Mouse (Mus musculus) spleen, postnatal 36 days (tissue): ENCODE data around the gene Pagr1a.

Experiments used
- DNase-seq, 2 experiments: peaks; one replicate each; pipeline ENCODE4 v3.0.0; 2022; ENCODE audit warnings: low spot score in 2 of 2, mixed read lengths in 1 of 2

Gene Pagr1a

DNA sequence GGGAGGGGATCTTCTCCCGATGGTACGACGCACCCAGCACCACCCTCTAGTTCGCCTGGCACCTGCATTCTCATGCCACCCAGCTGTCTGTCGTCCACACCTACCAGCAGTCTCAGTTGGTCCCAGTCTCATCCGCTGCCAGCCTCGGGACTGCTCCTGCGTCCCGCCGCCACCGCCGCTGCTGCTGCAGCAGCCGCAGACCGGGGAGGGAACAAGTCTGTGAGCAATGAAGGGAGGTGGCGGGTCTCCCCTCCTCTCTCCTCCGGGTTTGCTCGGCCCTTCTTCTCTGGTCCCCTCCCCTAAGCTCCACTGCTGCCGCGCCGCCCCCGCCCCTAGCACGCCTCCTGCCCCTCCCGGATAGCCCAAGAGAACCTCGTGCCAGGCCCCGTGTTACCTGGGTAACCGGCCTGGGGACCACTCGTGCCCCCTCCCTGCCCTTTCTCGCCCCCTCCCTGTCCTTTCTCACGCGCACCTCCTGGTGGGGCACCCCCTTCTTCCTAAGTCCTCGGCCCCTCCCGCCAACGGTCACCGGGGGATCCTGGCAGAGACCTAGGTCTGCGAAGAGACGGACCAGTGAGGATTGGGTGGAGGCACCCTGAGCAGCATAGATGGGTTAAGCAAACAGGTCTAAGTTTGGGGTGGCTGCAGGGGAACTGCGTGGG is 3.9 kb upstream of the Pagr1a start, which contains the start of the genes Gm42742 and Prrt2:
TSS of gene Gm42742 (minus strand) at position 197 of the 662 bp plus-strand sequence.
TSS of gene Prrt2 (minus strand) at position 311 of the 662 bp plus-strand sequence.
- DNase-seq, result peak in 1 of 2 experiments; percentile 51

GRCm38 (mm10) chr7:127020491-127020890 is 3.3 kb upstream of the Pagr1a start:
- DNase-seq, result no peak

DNA sequence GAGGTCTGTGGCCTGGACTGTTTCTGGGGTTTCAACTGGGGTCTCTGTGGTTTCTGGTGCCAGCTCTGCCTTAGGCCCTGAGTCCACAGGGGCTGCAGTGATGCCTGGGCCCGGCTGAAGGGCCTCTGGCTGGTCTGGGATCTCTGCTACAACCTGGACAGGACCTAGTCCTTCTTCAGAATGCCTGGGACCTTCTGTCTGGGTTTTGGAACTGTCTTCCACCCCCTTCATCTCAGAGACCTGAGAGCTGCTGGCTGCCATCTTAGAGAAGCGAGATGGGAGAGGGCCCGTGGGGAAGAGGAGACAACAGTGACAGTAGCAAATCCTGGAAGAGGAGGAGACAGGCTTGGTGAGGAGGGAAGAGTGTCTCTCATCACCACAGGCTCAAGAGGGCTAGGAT is 2.9 kb upstream of the Pagr1a start:
- no peak for DNase-seq

- DNase-seq, result no peak
Measured at GRCm38 (mm10) chr7:127019306-127019960, 2.3 kb upstream of the Pagr1a start.

DNA sequence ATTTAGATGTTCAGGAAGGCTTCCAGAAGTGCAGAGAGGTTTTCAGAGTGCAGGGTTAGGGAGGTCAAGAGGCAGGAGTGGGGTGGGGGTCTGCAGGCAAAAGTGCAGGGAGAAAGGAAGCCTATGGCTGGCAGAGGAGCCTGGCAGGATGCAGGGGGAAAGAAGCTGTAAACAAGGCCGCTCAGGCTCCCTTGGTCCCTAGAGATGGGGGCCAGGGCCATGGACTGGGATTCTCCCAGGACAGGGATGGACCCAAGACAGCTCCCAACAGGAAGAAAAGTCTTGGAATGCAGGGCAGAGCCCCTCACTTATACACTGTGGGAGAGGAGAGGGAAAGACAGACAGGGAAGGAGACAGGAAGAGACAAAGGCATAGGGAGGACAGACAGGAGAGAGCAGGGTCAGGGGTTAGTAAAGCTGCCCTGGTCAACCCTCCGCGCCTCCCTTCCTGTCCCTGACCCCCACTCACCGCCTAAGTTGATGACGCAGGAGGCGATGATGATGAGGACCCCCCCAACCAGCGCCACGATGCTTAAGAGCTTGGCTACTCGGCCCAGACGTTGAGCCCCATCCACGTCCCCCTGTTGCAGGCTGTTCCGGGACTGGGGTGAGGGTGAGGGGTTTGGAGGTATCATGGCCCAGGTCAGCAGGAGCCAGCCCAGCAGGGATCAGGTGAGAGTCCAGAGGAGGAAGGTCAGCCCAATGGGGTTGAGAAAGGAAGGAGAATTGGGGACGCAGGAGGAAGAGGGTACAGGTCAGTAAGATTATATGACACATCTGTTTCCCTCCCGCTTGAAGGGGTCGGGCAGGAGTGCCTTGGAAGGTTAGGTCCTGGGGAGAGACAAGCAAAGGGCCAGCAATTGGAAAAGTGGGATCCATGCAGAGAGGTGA is 1.5 kb upstream of the Pagr1a start:
- no peak for DNase-seq

DNA sequence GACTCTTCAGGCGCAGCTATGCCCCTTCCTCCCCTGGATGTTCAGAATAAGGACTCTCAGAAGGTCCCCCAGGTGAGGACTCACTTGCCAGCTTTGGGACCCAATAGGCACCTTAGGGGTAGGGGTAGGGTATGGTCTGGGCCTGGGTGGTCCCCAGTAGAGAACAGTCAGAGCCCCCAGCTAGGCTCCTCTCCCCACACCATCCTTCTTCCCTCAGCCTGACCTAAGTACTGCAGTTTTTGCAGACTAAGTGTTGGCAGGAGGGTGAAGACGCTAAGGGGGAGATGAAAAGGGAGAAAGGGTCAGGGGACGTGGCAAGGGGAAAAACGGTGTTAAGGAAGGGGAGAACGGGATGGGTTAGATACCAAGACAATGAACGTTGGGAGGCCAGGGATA is 796 bp upstream of the Pagr1a start:
- DNase-seq, result no peak

DNA sequence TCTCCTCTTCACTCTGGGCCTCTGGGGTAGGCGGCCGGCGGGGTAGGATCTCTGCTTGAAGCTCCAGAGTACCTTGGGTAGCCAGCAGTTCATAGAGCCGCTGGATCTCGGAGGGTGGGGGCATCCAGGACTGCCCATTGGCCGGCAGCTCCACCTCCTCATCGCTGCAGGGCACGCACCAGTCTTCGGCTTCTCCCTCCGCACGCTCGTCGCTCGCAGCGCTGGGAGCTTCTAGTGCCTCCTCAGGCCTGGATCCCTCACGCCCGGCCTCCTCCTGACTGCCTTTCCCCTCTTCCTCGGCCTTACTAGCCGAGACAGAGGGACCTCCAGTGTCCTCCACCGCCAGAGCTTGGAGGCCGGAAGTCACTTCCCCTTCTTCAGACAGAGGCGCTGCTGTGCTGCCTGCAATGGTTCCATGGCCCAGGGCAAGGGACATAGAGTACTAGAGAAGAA is 640 bp downstream of the Pagr1a start:
- DNase-seq, result no peak

- no peak for DNase-seq
Measured at GRCm38 (mm10) chr7:127016481-127016485, 869 bp downstream of the Pagr1a start, which contains the start of gene Pagr1b. Gene Pagr1b, minus strand, starts transcription at chr7:127016484.

DNA sequence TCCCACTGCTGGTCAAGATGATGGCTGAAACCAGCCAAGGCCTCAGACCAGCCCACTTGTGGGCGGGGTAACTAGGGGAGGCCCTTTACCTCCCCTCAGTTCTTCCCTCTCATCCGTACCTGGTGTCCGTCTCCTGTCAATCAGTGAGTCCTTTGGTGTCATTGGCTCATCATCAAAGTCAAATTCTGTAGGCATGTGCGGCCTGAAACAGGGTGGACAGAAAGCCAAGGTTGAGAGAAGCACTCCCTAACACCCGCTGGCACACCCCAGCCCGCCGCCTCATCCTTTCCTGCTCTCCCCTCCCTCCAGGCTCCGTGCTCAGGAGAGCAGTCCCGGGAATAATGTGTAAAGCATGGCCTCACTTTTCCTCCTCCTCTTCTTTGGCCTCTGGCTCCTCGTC is 1.1 kb downstream of the Pagr1a start:
- DNase-seq, result peak; percentile 54 to 66

DNA sequence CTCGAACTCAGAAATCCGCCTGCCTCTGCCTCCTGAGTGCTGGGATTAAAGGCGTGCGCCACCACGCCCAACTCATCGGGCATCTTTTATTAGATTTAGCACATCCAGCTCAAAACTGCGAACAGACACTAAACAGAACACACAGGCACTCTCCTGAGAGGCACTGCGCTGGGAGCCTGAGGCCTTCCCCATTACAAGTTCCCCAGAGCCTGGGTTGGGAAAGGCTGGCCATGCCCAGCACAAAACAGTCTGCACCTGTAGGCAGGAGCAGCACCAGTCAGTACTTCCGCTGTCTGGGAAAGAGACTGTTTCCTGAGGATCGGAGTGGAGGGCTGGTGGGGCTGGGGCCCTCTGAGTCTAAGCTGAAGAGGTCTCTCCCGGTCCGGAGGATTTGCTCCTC is 2.2 kb downstream of the Pagr1a start:
- no peak for DNase-seq

DNA sequence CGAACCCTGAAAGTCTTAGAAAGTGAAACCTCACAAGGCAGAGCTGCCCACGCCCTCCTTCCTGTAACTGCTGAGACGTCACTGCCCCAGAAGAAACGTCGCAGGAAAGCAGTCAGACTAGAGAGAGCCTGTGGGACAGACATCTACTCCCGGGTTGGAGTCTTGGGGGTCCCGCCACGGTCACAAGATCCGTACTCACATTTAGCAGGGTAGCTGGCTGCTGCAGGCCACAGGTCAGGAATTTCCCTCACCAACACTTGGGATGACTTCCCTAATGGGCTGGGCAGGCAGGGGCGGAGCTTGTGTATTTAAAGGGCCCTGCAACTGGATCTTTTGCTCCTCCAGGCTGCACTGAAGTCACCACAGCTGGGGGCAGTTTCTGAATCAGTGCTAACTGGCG is 2.8 kb downstream of the Pagr1a start, which contains the start of gene Mvp:
TSS of gene Mvp (minus strand) at position 302 of the 400 bp plus-strand sequence.
- DNase-seq, result peak; percentile 66 to 73

GRCm38 (mm10) chr7:127013385-127013784 is 3.8 kb downstream of the Pagr1a start:
- no peak for DNase-seq

DNA sequence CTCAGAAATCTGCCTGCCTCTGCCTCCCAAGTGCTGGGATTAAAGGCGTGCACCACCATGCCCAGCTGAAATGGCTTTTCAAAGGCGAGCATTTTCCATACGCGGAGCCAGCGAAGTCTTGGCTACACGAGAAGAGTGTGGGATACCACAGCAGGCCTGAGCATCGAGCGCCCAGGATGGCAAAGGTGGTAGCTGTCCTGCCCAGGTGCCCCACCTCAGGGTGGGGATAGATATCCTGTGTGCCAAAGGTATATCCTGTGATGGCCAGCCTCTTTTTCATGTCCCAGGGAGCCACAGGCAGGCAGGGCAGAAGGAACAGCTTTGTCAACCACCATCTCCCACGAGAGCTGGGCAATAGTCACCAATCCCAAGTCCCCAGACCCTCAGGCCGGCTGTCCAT is 4.3 kb downstream of the Pagr1a start:
- no peak for DNase-seq

DNA sequence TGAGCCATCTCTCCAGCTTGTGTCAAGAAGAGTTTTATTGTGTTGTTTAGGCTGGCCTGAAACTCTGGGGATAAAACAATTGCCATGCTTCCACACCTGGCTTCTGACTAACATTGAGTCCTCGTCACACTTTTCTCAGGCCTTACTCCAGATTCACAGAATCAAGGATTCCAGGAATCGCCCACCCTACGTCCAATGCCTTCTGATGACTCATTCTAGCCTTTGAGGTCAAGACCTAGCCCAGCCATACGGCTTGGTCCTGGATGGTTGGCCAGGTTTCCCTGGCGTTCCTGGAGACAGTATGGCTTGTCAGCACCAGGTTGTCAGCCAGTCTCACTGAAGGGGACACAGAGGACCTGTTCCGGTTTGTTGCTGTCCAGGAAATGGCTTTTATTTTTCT is 4.8 kb downstream of the Pagr1a start:
- no peak for DNase-seq

GRCm38 (mm10) chr7:127011717-127012116 is 5.4 kb downstream of the Pagr1a start:
- no peak for DNase-seq

- no peak for DNase-seq
Measured at GRCm38 (mm10) chr7:127011051-127011450, 6.1 kb downstream of the Pagr1a start.

DNA sequence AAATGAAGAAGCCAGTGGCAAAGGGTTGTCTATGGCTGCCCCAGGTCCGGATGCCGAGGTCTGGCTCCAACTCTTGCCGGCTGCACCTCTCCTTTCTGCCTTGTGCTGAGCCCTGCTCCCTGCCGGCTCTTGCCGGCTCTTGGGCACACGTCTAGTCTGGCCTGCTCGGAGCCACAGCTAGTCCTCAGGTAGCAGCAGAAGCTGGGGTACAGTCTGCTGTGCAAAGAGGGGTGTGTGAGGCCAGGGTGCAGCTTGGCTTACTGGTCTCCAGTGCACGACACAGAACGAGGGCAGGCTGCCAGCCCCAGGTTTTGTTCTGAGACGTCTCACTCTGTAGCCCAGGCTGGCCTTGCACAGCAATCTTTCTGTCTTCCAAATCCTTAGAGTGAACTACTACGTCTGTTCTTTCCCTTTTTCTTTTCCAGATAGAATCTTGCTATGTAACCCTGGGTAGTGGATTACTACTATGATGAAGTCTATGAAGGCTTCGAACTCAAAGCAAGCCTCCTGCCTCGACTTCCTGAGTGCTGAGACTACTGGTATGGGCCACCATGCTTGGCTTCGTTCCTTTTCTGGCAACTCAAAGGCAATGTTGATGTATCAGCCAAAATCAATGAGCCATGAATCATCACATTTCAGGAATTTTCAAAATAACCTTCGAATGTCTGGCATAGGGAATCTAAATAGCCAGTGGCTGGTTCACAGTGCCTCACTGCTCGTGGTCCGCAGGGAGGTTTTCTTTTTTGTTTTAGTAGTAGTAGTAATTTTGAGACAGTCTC is 7.7 kb downstream of the Pagr1a start:
- no peak for DNase-seq

GRCm38 (mm10) chr7:127008239-127009019 is 8.7 kb downstream of the Pagr1a start:
- DNase-seq, result peak; percentile 68 to 71

GRCm38 (mm10) chr7:127007313-127008024 is 9.7 kb downstream of the Pagr1a start:
- DNase-seq, result no peak

DNA sequence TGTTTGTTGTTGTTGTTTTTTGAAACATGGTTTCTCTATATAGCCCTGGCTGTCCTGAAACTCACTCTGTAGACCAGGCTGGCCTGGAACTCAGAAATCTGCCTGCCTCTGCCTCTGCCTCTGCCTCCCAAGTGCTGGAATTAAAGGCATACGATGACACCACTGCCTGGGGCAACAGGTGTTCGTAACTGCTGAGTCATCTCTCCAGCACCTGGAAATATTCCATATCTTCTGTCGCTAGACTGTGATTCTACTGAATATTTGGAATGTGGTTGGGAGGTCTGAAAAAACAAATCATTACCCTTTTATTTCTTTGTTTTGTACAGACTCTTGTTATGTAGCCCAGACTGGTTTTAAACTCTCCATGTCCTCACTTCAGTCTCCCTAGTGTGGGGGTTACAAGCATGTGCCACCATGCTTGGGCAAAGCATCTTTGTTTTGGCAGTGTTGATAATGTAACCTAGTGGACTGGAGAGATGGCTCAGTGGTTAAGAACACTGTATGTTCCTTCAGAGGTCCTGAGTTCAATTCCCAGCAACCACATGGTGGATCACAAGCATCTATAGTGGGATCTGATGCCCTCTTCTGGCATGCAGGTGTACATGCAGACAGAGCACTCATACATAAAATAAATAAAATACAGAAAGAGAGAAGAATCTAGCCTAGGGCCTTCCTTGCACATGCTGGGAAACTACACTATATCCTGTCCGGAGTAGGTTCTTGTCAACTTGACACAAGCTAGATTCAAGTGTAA is 12.9 kb downstream of the Pagr1a start:
- DNase-seq, result no peak
